Mouse (Mus musculus) embryonic facial prominence, embryonic 10.5 days (tissue): Measurements from ENCODE around the gene Tmem120b. TPM values are rescaled to one million over a fixed set of nuclear protein-coding genes. Genes with fewer than 3 reads are reported as not detected.

Experiments
- DNase-seq: peaks from one replicate; pipeline ENCODE4 v3.0.0-alpha.2; 2017; ENCODE audit warnings: low spot score
- H3K27ac ChIP-seq: fragments of 300-500 bp; sonication (generic); replicated peaks from 2 replicates; pipeline ENCODE4 v1.5.1; 2016; ENCODE audit warnings: mild to moderate bottlenecking
- H3K27me3 ChIP-seq: fragments of 300-500 bp; sonication (generic); replicated peaks from 2 replicates; pipeline ENCODE4 v1.6.1; 2016; ENCODE audit warnings: low read depth, mild to moderate bottlenecking; ENCODE audit not compliant: poor library complexity, severe bottlenecking
- H3K36me3 ChIP-seq: fragments of 300-500 bp; sonication (generic); replicated peaks from 2 replicates; pipeline ENCODE4 v1.6.1; 2016; ENCODE audit warnings: mild to moderate bottlenecking, moderate library complexity
- H3K4me1 ChIP-seq: fragments of 300-500 bp; sonication (generic); 2 replicates; pipeline ENCODE4 v1.6.1; 2016
- H3K4me3 ChIP-seq: fragments of 300-500 bp; sonication (generic); 2 replicates; pipeline ENCODE4 v1.5.1; 2016; ENCODE audit warnings: mild to moderate bottlenecking, moderate library complexity
- H3K9me3 ChIP-seq: fragments of 300-500 bp; sonication (generic); 2 replicates; pipeline ENCODE4 v1.6.1; 2016; ENCODE audit warnings: mild to moderate bottlenecking
- WGBS: fragments of 180-500 bp; shearing (Covaris S2); methylation state at CpG from one replicate; pipeline ENCODE4 v1.1.7; 2016; 5-methylcytosine and 5-hydroxymethylcytosine counted together
- polyA plus RNA-seq: library from polyadenylated mRNA; unstranded; fragments of >200 nt; fragmentation: Nextera tagmentation; extraction: Ambion mirVana; gene quantifications from 2 replicates; pipeline ENCODE4 v1.2.1, GENCODE M21; 2016

Tmem120b gene
- polyA plus RNA-seq, 1 experiment from 2014 or later, result 11.9 TPM

DNA sequence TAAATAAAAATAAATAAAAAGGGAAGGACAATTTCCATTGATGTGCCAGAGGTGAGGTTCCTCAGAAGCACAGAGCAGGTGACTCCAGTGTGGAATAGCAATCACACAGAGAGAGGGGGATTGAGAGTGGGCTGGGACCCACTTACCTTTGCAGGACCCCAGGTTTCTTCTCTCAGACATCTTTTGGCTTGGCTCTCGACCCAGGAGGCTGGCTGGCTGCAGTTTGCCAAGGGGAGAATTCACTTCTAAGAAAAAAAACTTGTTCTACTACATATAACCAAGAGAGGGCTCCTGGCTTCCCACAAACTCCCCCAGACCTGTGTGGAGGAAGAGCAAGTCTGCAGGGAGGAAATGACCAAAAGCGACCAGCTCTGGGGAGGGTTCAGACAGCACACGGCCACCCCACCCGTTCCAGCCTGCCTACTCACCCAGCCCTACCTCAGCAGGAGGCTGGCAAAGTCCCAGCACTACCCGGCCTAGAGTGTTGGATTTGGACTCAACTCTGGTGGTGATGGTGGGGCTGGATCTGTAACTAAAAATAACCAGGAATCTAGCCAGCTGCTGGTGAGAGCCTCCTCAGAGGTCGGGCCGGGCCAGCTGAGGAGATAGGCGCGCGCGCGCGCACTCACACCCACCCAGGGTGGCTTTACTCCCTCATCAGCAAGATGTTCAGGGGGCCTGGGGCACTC, 66.1 kb downstream of the Tmem120b start:
- no peaks in the 10 kb centered on the region for H3K9me3 ChIP-seq
- peak overlapping the region; percentile 99 for H3K4me3 ChIP-seq
- 45% methylated on average over 13 of the region's 13 CpGs for WGBS
- peak overlapping the region; percentile 100 for H3K27ac ChIP-seq
- peak; percentile 37 for DNase-seq
- peaks cover 79% of the 10 kb centered on the region for H3K4me1 ChIP-seq
- peaks cover 17% of the 10 kb centered on the region for H3K27me3 ChIP-seq
- peaks cover 46% of the 10 kb centered on the region for H3K36me3 ChIP-seq

DNA sequence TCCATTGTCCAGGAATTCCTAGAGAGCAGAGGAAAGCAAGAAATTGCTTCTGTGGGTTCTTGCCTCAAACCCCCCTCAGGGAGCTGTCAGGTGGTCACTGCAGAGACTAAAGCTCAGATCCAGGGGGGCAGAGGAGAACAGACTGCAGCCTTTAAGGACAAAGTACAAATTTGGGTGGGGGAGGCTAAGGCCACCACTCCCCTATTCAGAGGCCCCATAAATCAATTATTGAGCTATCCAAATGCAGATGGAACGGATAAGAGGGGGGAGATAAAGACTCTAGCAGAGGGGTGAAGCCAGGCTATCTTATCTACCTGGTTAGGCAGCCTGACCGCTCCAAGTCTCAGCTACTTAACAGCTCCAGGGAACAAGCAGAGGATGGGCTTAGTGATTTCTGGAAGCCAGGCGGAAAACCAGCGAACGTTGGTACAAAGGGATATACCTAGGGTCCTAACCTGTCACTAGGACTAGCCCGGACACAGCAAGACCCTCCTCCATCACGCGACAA, 66.7 kb downstream of the Tmem120b start:
- whole genome bisulfite sequencing, result 22% methylated on average over 8 of the region's 8 CpGs
- peak overlapping the region; percentile 99 for H3K4me3 ChIP-seq
- no peak for DNase-seq
- no peaks in the 10 kb centered on the region for H3K9me3 ChIP-seq
- peaks cover 81% of the 10 kb centered on the region for H3K4me1 ChIP-seq
- peaks cover 17% of the 10 kb centered on the region for H3K27me3 ChIP-seq
- peak overlapping the region; percentile 100 for H3K27ac ChIP-seq
- peaks cover 41% of the 10 kb centered on the region for H3K36me3 ChIP-seq

DNA sequence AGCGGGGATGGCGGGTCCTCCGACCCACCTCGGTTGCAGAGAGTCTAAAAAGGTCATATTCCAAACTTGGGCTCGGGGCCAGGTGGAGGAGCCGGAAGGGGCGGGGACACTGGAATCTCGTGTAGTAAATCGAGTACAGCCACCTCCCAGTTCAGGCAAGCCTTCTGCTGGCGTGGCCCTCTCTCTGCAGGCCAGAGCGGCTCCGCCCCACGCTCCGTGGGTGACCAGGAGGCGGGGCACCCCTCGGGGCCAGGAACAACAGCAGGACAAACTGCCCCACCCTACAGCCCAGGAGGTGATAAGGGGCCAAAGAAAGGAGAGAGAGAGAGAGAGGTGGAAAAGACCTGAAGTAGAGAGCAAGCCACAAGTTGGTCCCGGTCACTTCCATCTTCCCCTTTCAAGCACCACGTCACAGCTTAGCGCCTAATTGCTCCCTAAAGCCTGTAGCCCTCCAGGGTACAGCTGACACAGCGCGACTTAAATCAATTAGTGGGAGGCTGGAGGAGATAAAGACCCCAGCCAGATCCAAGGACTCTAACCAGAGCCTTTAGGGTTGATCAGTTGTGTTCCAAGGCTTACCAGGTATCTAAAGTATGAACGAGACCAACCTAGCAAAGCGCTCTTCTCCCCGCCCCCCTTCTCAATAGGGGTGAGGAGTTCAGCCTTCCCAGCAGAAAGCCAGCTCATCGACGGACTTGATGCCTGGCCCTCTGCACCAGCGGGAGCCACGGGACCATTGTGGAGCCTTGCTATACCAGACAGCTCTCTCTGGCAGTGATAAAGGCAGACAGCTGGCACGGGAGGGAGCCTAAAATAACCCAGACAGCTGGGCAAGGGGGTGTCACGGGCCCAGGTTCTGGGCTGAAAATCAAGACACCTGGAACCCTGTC, 67.5 kb downstream of the Tmem120b start:
- H3K9me3 ChIP-seq, result no peaks in the 10 kb centered on the region
- H3K4me3 ChIP-seq, result peak overlapping the region; percentile 99
- DNase-seq, result peak; percentile 75
- peaks cover 13% of the 10 kb centered on the region for H3K27me3 ChIP-seq
- 3% methylated on average over 30 of the region's 30 CpGs for WGBS
- H3K36me3 ChIP-seq, result peaks cover 33% of the 10 kb centered on the region
- H3K27ac ChIP-seq, result peak overlapping the region; percentile 100
- H3K4me1 ChIP-seq, result peaks cover 81% of the 10 kb centered on the region

DNA sequence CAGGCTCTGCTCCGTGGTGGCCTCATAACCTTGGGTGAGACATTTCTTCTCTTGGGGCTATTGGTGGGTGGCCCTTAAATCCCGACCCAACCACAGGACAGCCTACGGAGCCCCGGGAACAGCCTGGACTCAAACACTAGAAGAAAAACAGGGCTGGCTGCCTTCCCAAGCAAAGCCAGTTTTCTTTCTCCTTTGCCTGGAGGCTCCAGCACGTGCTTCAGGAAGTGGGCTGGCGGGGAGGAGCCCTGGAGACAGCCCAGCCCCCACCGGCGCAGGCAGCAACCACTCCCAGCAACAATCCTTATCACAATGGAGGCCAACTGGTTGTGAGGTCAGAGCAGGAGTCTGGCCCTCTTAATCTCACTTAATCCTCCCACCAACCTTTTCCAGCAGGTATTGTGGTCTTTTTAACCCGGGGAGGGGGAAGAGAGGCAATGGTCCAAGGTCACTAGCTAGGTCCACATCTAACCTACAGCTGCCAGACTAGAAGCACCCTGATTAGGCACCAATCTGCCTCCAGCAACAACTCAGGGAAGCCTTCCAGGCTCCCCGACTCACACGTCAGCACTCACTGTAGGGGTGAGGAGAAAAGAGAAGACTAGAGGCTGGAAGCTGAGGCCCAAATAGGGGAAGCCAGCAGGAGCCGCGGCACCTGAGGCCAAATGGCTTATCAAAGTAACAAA, 68.3 kb downstream of the Tmem120b start:
- peaks cover 30% of the 10 kb centered on the region for H3K36me3 ChIP-seq
- peaks cover 7% of the 10 kb centered on the region for H3K27me3 ChIP-seq
- H3K4me3 ChIP-seq, result peak overlapping the region; percentile 99
- WGBS, result under 1% methylated on average over 13 of the region's 13 CpGs
- H3K27ac ChIP-seq, result peak overlapping the region; percentile 100
- peaks cover 78% of the 10 kb centered on the region for H3K4me1 ChIP-seq
- DNase-seq, result peak; percentile 87
- H3K9me3 ChIP-seq, result no peaks in the 10 kb centered on the region

DNA sequence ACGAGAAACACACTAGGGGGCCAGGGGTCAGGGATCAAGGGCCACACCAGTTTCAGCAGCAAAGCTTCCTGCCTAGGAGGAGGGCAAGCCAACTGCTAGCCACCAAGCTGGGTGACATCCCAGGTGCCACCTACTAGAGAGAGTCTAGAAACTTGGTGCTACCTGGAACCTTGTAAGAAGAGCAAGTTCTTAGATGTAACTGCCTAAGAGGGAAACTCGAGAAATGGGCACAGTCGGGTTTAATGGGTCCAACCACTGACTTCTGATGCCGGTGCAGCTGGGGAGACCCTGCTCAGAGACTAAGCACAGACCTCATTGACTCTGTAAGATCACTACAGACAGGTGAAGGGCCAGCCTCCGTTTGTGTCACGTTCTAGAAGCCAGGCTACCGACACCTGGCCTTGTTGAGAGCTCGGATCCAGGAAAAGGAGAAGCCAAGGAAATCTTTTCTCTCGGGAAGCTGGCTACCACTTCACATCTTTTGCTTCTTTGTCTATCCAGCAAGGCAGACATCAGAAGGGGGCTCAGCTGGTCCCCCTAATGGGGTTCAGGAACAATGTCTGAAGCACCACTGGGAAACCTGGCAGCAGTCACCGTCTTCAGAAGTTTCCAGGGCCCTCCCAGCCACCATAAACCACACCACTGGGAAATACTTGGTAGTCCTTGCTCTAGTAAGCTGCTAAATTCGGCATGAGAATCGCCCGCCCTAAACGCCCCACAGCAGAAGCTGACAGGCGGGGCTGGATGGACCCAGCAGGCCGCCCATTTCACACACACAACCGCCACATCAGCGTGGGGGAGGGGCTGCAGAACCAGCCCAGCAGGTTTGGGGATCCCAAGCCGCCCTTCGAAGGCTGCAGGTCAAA, 69.1 kb downstream of the Tmem120b start:
- DNase-seq, result peak; percentile 85
- Histone ChIP-seq H3K4me1 (peaks cover 74% of the 10 kb centered on the region), H3K36me3 (peaks cover 24% of the 10 kb centered on the region), H3K4me3 (peak overlapping the region; percentile 99), H3K27ac (peak overlapping the region; percentile 100), H3K9me3 (no peaks in the 10 kb centered on the region), H3K27me3 (no peaks in the 10 kb centered on the region)
- 2% methylated on average over 20 of the region's 20 CpGs for WGBS

DNA sequence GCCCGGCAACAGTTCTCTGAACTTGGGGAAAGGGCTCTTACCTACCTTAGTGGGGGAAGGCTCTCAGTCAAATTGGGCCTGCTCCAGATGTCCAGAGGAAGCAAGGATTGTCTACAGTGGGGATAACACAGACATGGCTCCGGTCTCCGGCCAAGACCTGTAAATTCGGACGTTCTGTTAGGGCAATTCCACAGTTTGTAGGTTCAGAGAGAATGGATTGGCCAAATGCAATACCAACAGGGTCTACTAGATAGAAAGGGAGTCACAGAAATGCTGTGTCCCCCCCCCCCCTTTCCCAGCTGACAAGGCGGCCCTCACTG, 69.7 kb downstream of the Tmem120b start:
- Histone ChIP-seq H3K4me1 (peaks cover 69% of the 10 kb centered on the region), H3K27ac (peak overlapping the region; percentile 100), H3K27me3 (no peaks in the 10 kb centered on the region), H3K36me3 (peaks cover 24% of the 10 kb centered on the region), H3K9me3 (no peaks in the 10 kb centered on the region), H3K4me3 (peak overlapping the region; percentile 99)
- DNase-seq, result no peak
- under 1% methylated on average over 6 of the region's 6 CpGs for WGBS

DNA sequence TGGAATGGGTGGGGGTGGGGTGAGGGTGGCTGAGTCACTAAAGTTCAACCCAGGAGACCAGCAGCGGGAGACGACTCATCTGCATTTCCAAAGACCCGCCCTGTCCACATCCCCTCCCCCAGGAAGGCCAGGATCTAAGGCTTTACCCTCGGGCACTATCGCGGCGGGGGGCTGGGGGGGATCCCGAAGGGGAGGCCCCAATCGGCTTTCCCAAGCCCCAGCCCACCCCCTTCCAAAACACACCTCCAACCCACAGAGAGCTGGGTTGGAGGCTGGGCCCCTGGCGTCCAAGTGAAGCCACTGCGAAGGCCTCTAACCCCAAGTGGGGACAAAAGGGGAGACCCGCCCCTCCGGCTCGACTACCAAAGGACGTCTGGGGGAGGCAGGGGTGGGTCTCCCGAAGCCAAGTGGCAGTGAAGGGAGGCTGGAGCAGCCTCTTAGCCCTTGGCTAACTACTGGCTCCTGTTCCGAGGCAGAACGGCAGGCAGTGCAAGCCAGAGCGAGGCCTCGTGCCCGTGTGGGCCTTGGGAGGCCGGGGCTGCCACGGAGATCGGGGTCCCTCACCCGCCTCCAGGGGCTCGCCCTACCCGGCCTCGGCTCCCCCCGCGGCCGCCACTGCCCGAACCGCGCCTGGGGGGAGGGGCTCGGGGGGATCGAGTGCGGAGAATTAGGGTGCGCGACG, 70.2 kb downstream of the Tmem120b start:
- H3K4me3 ChIP-seq, result peak overlapping the region; percentile 99
- H3K9me3 ChIP-seq, result no peaks in the 10 kb centered on the region
- H3K36me3 ChIP-seq, result peaks cover 24% of the 10 kb centered on the region
- no peaks in the 10 kb centered on the region for H3K27me3 ChIP-seq
- peak; percentile 91 for DNase-seq
- peak overlapping the region; percentile 100 for H3K27ac ChIP-seq
- peaks cover 69% of the 10 kb centered on the region for H3K4me1 ChIP-seq
- under 1% methylated on average over 40 of the region's 40 CpGs for WGBS

DNA sequence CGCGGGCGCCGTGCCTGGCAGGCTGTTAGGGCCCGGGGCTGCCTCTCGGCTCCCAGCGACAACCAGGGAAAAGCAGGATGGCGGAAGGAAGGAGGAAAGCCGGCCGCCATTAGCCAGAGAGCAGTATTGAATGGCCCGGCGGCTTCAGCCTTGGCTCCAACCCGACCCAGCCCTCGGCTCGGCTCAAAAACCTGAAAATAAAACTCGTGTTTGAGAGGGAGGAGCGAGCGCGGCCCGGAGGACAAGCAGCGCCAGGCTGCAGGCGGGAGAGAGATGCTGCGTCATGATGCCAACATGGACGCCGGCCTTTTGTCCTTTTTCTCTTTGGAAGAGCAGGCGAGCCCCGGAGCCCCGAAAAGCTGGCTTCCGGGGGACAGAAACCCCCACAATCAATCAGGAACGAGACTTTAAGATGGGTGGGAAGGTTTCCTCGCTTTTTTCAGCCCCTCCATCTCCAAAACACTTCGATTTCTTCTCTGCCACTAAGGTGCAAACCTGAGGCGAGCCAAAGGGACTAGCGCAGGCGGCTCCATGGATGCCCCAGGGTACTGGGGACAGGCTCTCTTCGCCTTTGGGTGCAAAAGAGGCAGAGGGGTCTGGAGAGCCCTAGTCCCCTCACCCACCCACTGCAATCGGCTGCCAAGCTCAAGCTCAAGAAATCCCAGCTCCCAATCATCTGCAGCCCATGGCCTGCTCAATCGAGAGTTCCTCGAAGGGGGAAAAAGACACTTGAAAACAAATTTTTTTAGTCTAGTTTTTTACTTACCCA, 70.9 kb downstream of the Tmem120b start:
- under 1% methylated on average over 39 of the region's 39 CpGs for WGBS
- peak overlapping the region; percentile 100 for H3K27ac ChIP-seq
- no peaks in the 10 kb centered on the region for H3K9me3 ChIP-seq
- H3K27me3 ChIP-seq, result no peaks in the 10 kb centered on the region
- H3K4me1 ChIP-seq, result peaks cover 69% of the 10 kb centered on the region
- peaks cover 18% of the 10 kb centered on the region for H3K36me3 ChIP-seq
- H3K4me3 ChIP-seq, result peak overlapping the region; percentile 99
- DNase-seq, result peak; percentile 81

DNA sequence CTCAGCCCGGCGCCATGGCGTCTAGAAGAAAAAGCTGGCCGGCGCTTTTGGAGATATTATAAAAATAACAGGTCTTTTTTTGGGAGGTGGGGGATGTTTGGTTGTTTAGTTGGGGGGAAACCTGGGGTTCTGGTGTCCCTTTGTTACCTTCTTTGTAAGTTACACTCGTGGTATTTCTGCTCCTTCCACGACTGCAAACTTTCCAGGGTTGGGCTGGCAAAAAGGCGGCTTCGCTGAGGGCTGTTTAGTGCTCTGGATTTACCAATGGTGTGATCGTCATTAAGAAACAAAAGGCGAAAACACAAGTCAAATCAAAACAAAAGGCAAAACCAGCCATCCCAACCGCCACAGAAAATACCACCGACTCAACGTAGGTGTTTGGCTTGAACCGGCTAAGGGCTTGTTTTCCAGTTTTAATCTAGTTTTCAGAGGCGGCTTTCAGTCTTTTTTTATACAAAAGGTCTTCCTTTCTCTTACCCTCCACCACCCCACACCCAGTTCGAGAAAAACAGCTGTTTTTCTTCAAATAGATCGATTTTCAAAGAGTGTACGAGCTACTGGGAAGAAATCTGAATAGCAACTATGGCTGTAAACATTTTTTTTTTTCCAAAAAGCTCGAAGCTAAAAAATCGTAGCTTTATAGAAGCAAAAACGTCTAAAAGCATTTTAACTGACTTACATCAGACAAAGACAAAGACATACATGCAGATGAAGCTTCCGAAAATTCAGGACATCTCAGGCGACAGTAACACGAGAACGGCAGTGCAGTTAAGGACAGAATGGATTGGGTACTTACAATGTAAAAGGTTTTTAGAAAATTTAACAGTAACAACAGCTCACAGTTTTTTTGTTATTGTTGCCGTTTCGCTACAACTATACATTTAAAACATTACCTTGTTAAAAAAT, 71.8 kb downstream of the Tmem120b start:
- DNase-seq, result peak; percentile 44
- Histone ChIP-seq H3K9me3 (no peaks in the 10 kb centered on the region), H3K27me3 (no peaks in the 10 kb centered on the region), H3K27ac (peak overlapping the region; percentile 100), H3K4me3 (peak overlapping the region; percentile 99), H3K4me1 (peaks cover 69% of the 10 kb centered on the region), H3K36me3 (peaks cover 18% of the 10 kb centered on the region)
- WGBS, result under 1% methylated on average over 28 of the region's 28 CpGs
